Mouse (Mus musculus) lung, adult 2 months (tissue): ENCODE measurements around the gene Pmf1.

Experiments used
- CTCF ChIP-seq: fragments of 200-500 bp; IDR thresholded peaks from 2 replicates; pipeline ENCODE4 v1.5.1; 2011; ENCODE audit warnings: mild to moderate bottlenecking, low read length, control low read depth; ENCODE audit not compliant: insufficient read depth
- POLR2A ChIP-seq: fragments of 200-500 bp; IDR thresholded peaks from 2 replicates; pipeline ENCODE4 v1.6.1; 2011; ENCODE audit warnings: low read depth, mild to moderate bottlenecking, control low read depth, low read length, borderline replicate concordance; ENCODE audit errors: extremely low read depth

DNA sequence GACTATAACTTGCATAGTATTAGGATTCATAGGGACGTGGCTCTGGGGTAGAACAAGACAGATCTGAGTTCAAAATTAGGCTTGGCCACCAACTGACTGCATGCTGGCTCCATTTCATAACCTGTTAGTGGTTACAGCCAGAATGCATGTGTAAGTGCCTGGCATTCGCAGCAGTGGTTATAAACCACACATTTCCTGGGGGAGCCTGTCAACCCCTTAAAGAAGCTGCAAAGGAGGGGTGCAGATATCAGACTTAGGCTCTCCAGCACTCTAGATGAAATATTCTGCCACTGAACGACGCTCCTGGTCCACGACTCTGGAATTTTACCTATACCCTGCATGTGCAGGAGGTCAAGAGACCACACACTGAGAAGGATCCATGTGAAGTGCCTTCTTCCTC, 42.1 kb upstream of the Pmf1 start:
- TF ChIP-seq POLR2A (no peak), CTCF (no peak)
